Mouse (Mus musculus) liver, embryonic 13.5 days (tissue): ENCODE measurements around the gene Ctnnbip1. TPM values are rescaled to one million over a fixed set of nuclear protein-coding genes. Genes with fewer than 3 reads are reported as not detected.

Source experiments
- ATAC-seq: fragments of 200-750 bp; cut with Nextera tagmentation; 2 replicates; pipeline ENCODE4 v1.8.0; 2017; ENCODE audit warnings: low read depth, mild to moderate bottlenecking, moderate number of reproducible peaks, moderate library complexity
- DNase-seq: peaks from one replicate; pipeline ENCODE4 v3.0.0; 2022
- H3K27ac ChIP-seq: fragments of 300-500 bp; sonication (generic); 2 replicates; pipeline ENCODE4 v1.5.1; 2015; ENCODE audit warnings: moderate library complexity, mild to moderate bottlenecking, inconsistent platforms
- H3K27me3 ChIP-seq: fragments of 300-500 bp; sonication (generic); 2 replicates; pipeline ENCODE4 v1.6.1; 2015; ENCODE audit warnings: mild to moderate bottlenecking, inconsistent platforms
- H3K36me3 ChIP-seq: fragments of 300-500 bp; sonication (generic); 2 replicates; pipeline ENCODE4 v1.6.1; 2015; ENCODE audit warnings: mild to moderate bottlenecking, inconsistent platforms
- H3K4me1 ChIP-seq: fragments of 300-500 bp; sonication (generic); replicated peaks from 2 replicates; pipeline ENCODE4 v1.6.1; 2015; ENCODE audit warnings: inconsistent platforms
- H3K4me2 ChIP-seq: fragments of 300-500 bp; sonication (generic); 2 replicates; pipeline ENCODE4 v1.6.1; 2015; ENCODE audit warnings: inconsistent platforms, mild to moderate bottlenecking, moderate library complexity
- H3K4me3 ChIP-seq: fragments of 300-500 bp; sonication (generic); replicated peaks from 2 replicates; pipeline ENCODE4 v1.5.1; 2015; ENCODE audit warnings: mild to moderate bottlenecking, inconsistent platforms
- H3K9ac ChIP-seq: fragments of 300-500 bp; sonication (generic); 2 replicates; pipeline ENCODE4 v1.6.1; 2015; ENCODE audit warnings: mild to moderate bottlenecking, inconsistent platforms
- H3K9me3 ChIP-seq: fragments of 300-500 bp; sonication (generic); replicated peaks from 2 replicates; pipeline ENCODE4 v1.6.1; 2016; ENCODE audit warnings: inconsistent platforms
- WGBS: fragments of 180-500 bp; shearing (Covaris S2); methylation state at CpG from one replicate; pipeline ENCODE4 v1.1.7; 2015; ENCODE audit not compliant: insufficient replicate concordance; 5-methylcytosine and 5-hydroxymethylcytosine counted together
- polyA plus RNA-seq: library from polyadenylated mRNA; unstranded; fragments of >200 nt; fragmentation: Nextera tagmentation; extraction: Ambion mirVana; gene quantifications from 2 replicates; pipeline ENCODE4 v1.2.1, GENCODE M21; 2015

Ctnnbip1 gene
- polyA plus RNA-seq, 1 experiment from 2014 or later, result 6.5 TPM

DNA sequence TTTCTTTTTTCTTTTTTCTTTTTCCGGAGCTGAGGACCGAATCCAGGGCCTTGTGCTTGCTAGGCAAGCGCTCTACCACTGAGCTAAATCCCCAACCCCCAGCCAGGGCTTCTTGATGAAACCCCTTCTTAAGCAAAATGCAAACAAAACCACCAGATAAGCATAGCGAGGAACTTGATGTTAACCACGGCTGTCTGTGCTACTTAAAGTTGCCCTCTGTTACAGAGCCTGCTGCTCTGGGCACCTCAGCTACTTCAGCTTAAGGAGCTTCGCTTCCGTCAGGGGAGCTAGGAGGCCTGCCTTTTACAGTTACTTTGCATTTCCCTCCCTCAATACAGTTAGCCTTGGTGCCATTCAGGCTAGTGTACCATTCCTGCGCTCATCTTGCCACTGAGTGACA lies 19.1 kb upstream of the Ctnnbip1 start:
- Histone ChIP-seq H3K36me3 (peaks cover 60% of the 10 kb centered on the region), H3K4me3 (no peak overlapping the region), H3K9ac (no peak overlapping the region), H3K4me1 (no peaks in the 10 kb centered on the region), H3K4me2 (no peak overlapping the region), H3K27me3 (no peaks in the 10 kb centered on the region), H3K9me3 (no peaks in the 10 kb centered on the region), H3K27ac (no peak overlapping the region)
- 70% methylated on average over 8 of the region's 8 CpGs for whole genome bisulfite sequencing
- no peak for ATAC-seq
- no peak for DNase-seq

DNA sequence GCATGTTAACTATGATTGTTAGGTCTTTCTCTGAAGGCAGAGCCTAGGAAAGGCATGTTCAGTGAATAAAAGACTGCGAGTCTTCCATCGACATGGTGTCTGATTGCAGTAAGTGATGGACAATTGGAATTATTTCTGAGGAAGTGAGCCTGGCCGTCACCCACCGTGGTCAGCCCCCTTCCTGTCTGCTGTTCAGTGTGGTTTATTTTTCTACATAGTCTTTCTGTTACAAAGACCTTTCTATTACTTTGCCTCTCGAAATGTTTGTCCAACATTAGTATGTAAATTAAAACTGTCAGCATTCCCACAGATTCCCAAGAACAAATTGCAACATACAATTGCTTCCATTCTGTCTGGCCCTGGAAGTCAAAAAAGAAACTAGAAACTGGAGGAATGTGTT lies 18.2 kb upstream of the Ctnnbip1 start:
- DNase-seq (no peak), ATAC-seq (no peak)
- Histone ChIP-seq H3K9me3 (no peaks in the 10 kb centered on the region), H3K27me3 (no peaks in the 10 kb centered on the region), H3K36me3 (peaks cover 51% of the 10 kb centered on the region), H3K4me2 (no peak overlapping the region), H3K9ac (no peak overlapping the region), H3K4me1 (no peaks in the 10 kb centered on the region), H3K4me3 (no peak overlapping the region), H3K27ac (no peak overlapping the region)
- 47% methylated on average over 5 of the region's 5 CpGs for WGBS

DNA sequence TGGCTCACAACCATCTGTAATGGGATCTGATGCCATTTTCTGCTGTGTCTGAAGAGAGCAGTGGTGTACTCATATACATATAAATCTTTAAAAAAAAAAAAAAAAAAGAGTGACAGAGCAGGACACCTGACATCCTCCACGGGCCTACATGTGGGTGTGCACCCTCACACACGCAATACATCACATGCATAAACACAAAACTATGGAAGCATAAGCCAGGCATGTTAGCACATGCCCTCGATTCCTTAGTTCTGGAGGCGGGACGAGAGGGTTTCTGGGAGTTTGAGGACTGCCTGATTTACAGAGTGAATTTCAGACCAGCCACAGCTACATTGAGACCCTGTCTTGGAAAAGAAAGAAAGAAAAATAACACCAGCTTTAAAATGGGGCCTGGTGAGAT lies 13.7 kb upstream of the Ctnnbip1 start:
- ATAC-seq, result no peak
- DNase-seq, result no peak
- H3K36me3 ChIP-seq, result peaks cover 14% of the 10 kb centered on the region
- no peak overlapping the region for H3K4me2 ChIP-seq
- no peaks in the 10 kb centered on the region for H3K4me1 ChIP-seq
- no peak overlapping the region for H3K4me3 ChIP-seq
- no peaks in the 10 kb centered on the region for H3K27me3 ChIP-seq
- no peak overlapping the region for H3K9ac ChIP-seq
- H3K9me3 ChIP-seq, result no peaks in the 10 kb centered on the region
- WGBS, result 64% methylated on average over 5 of the region's 5 CpGs
- 0 out of 2 replicates have a peak overlapping the region, but pooled peaks have one; percentile 25 for H3K27ac ChIP-seq

DNA sequence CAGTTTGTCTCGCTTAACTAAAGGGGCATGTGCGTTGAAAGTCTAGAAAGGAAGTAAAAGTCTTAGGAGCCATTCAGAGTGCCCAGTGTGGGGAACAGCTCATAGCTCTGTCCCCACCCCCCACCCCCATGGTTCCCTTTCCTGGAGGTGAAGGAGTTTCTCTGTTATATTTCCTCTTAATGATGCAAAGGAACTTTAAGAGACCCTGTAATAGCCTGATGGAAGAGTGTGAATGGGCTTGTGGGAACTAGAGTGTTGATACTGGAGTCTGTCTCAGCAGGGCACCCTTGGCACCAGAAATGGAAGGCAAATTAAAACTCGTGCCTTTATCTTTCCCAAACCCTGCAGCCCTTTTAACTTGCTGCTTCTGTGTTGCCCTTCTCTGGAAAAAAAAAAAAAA lies 13.2 kb upstream of the Ctnnbip1 start:
- H3K27me3 ChIP-seq, result no peaks in the 10 kb centered on the region
- H3K4me3 ChIP-seq, result no peak overlapping the region
- WGBS, result 22% methylated on average over 3 of the region's 3 CpGs
- no peak for ATAC-seq
- no peak overlapping the region for H3K9ac ChIP-seq
- no peaks in the 10 kb centered on the region for H3K9me3 ChIP-seq
- no peak for DNase-seq
- no peak overlapping the region for H3K4me2 ChIP-seq
- no peak overlapping the region for H3K27ac ChIP-seq
- no peaks in the 10 kb centered on the region for H3K4me1 ChIP-seq
- H3K36me3 ChIP-seq, result peaks cover 10% of the 10 kb centered on the region

DNA sequence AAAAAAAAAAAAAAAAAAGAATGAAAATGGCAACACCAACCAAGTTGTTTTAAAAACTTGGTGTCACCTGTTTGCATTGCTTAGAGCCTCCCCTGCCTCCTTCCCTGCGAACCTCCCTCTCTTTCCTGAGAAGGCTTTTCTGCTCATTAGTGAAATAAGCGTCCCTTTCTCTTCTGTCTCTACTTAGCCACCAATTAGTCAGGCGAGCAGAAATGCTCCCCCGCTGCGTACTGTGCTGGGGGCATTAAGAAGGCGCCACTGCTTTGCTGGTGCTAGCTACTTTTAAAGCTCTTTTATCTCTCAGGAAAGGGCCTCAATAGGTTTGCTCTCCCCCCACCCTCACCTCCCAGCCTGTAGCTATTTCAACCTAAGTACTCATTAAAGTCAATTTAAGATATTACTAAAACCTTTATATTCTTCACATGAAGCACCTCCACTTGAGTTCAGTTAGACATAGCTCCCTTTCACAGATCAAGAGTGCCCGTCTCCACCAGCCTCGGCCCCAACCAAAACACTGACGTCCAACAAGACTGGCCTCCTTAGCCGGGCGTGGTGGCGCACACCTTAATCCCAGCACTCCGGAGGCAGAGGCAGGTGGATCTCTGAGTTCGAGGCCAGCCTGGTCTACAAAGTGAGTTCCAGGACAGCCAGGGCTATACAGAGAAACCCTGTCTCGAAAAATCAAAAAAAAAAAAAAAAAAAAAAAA lies 12.6 kb upstream of the Ctnnbip1 start:
- WGBS, result 65% methylated on average over 14 of the region's 15 CpGs
- no peak for DNase-seq

GRCm38 (mm10) chr4:149506904-149507303 lies 11.1 kb upstream of the Ctnnbip1 start:
- H3K27me3 ChIP-seq, result no peaks in the 10 kb centered on the region
- H3K4me1 ChIP-seq, result no peaks in the 10 kb centered on the region
- H3K4me2 ChIP-seq, result no peak overlapping the region
- WGBS, result 51% methylated on average over 3 of the region's 3 CpGs
- no peak for DNase-seq
- no peak overlapping the region for H3K9ac ChIP-seq
- H3K4me3 ChIP-seq, result no peak overlapping the region
- H3K9me3 ChIP-seq, result no peaks in the 10 kb centered on the region
- no peaks in the 10 kb centered on the region; the same call in 1 of the 2 replicates for H3K36me3 ChIP-seq
- ATAC-seq, result no peak
- no peak overlapping the region for H3K27ac ChIP-seq

More for the DNA sequence above, 12.6 kb upstream of the Ctnnbip1 start:
- ATAC-seq, result no peak
- Histone ChIP-seq H3K27ac (no peak overlapping the region), H3K9ac (no peak overlapping the region), H3K27me3 (no peaks in the 10 kb centered on the region), H3K4me1 (no peaks in the 10 kb centered on the region), H3K4me2 (no peak overlapping the region), H3K4me3 (no peak overlapping the region), H3K36me3 (peaks cover 5% of the 10 kb centered on the region), H3K9me3 (no peaks in the 10 kb centered on the region)

DNA sequence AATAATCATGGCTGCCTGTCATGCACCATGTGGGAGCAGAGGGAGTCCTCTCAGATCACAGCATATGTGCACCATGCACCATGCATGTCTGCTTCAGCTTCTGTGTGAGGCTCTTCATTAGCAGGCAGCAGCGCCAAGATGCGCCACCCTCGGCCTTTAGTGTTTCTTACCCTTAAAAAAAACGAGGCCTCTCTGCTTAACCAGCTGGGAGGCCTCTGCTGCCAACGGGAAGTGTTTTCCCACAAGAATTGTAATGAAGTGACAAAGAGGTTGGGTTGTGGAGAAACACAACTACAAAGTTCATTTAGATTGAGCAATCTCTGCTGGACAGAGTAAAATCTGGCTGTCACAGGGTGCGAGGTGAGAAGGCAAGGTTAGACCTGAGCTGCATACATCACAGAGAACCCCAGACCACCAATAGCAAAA lies 6.8 kb upstream of the Ctnnbip1 start:
- H3K27ac ChIP-seq, result no peak overlapping the region
- no peak overlapping the region for H3K9ac ChIP-seq
- 47% methylated on average over 6 of the region's 6 CpGs for WGBS
- H3K9me3 ChIP-seq, result no peaks in the 10 kb centered on the region
- ATAC-seq (no peak), DNase-seq (no peak)
- no peaks in the 10 kb centered on the region for H3K27me3 ChIP-seq
- no peaks in the 10 kb centered on the region for H3K36me3 ChIP-seq
- no peak overlapping the region for H3K4me3 ChIP-seq
- H3K4me2 ChIP-seq, result no peak overlapping the region
- H3K4me1 ChIP-seq, result no peaks in the 10 kb centered on the region

- H3K4me2 ChIP-seq, result no peak overlapping the region
- 71% methylated on average over 7 of the region's 7 CpGs for whole genome bisulfite sequencing
- ATAC-seq (no peak), DNase-seq (no peak)
- H3K4me3 ChIP-seq, result no peak overlapping the region
- H3K36me3 ChIP-seq, result no peaks in the 10 kb centered on the region
- H3K27me3 ChIP-seq, result no peaks in the 10 kb centered on the region
- H3K27ac ChIP-seq, result no peak overlapping the region
- H3K4me1 ChIP-seq, result no peaks in the 10 kb centered on the region; the same call in 1 of the 2 replicates
- no peaks in the 10 kb centered on the region for H3K9me3 ChIP-seq
- no peak overlapping the region for H3K9ac ChIP-seq
Measured at GRCm38 (mm10) chr4:149512072-149512471, 6.0 kb upstream of the Ctnnbip1 start.

DNA sequence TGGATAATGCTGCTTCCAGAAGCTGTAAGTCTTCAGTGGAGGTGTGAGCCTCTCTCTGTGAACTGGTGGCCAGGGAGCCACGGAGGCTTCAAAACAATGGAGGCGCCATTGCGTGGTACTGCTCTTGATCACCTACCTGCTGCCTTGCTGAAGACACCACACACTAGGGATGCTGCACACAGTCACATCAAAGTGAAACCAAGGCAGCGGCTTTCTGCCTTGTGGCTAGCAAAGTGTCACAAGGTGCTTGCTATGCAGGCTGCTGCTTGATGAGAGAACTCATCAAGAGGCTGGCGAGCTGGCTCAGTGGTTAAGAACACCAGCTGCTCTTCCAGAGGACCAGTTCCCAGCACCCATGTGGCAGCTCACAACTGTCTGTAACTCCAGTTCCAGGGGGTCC lies 2.3 kb upstream of the Ctnnbip1 start:
- Histone ChIP-seq H3K9ac (no peak overlapping the region), H3K36me3 (no peaks in the 10 kb centered on the region), H3K4me1 (peaks cover 15% of the 10 kb centered on the region), H3K27ac (no peak overlapping the region), H3K4me3 (no peak overlapping the region), H3K27me3 (peaks cover 20% of the 10 kb centered on the region), H3K9me3 (no peaks in the 10 kb centered on the region), H3K4me2 (no peak overlapping the region)
- WGBS, result 83% methylated on average over 5 of the region's 5 CpGs
- ATAC-seq (no peak), DNase-seq (no peak)

DNA sequence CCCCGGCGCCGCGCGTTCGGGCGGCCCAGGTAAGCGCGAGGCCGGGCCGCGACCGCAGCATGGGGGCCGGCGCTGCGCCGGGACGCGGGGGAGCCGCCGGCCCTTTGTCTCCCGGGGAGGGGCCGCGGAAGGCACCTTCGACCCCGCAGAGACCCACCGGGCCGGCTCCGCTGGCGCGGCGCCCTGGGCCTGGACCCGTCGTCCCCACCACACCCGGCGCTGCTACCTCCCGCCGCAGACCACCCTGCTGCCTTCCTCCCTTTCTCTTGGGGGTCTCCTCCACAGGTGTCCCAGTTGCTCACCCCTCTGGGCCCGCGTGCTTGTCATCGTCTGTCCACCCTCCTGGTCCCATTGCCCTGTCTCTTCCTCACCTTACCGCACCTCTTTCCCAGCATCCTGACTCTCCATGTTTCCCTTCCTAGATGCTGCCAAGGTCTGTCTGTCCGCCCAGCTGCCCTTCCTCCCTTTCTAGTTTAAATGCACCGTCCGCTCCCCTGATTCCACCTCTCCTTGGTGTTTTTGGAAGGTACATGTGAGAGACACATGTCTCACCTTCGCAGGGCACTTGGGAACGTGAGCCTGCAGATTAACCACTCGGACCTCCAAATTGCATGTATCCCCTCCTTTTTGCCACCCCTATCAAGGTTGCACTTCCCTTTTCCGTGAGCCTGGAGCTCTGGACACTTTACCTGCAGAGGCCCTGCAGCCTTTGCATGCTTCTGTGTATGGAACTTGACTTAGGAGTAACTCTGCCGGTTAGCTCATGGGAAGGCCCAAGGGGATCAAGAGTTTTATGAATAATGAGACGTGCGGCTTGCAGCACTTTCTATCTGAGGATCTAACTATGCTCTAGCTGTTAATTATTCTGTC lies 550 bp downstream of the Ctnnbip1 start:
- H3K4me2 ChIP-seq, result peak overlapping the region; percentile 97
- H3K9me3 ChIP-seq, result no peaks in the 10 kb centered on the region
- DNase-seq, result no peak
- peaks cover 15% of the 10 kb centered on the region for H3K4me1 ChIP-seq
- 14% methylated on average over 23 of the region's 52 CpGs for WGBS
- H3K36me3 ChIP-seq, result no peaks in the 10 kb centered on the region
- peak overlapping the region; percentile 73 for H3K4me3 ChIP-seq
- H3K27ac ChIP-seq, result no peak overlapping the region; the same call in 1 of the 2 replicates
- H3K27me3 ChIP-seq, result peaks cover 20% of the 10 kb centered on the region
- no peak for ATAC-seq
- H3K9ac ChIP-seq, result peak overlapping the region; percentile 83

DNA sequence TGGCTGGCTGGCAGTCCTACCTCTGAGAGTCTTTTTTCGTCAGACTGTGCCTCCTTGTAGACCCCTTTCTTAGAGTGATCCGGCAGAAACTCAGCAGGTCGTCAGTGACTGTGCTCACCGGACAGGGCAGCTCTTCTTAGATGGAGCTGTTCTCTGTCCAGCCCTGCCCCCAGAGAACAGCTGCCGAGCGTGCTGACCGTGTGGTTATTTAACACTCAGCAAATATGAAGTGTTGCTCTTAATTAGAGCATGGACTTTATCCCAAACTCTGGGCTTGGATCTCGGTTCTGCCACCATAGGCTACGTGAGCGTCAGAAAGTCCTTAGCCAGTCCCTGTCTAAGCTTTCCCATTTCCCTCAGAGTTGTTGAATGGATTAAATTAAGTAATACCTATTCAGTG lies 3.2 kb downstream of the Ctnnbip1 start:
- DNase-seq (no peak), ATAC-seq (no peak)
- Histone ChIP-seq H3K4me3 (no peak overlapping the region), H3K4me1 (peaks cover 15% of the 10 kb centered on the region), H3K4me2 (no peak overlapping the region), H3K9ac (no peak overlapping the region), H3K9me3 (no peaks in the 10 kb centered on the region), H3K27ac (no peak overlapping the region), H3K36me3 (no peaks in the 10 kb centered on the region), H3K27me3 (peaks cover 20% of the 10 kb centered on the region)
- 66% methylated on average over 10 of the region's 10 CpGs for WGBS
